ENCODE assay signal across 8 mouse cellular contexts in the genomic region with DNA sequence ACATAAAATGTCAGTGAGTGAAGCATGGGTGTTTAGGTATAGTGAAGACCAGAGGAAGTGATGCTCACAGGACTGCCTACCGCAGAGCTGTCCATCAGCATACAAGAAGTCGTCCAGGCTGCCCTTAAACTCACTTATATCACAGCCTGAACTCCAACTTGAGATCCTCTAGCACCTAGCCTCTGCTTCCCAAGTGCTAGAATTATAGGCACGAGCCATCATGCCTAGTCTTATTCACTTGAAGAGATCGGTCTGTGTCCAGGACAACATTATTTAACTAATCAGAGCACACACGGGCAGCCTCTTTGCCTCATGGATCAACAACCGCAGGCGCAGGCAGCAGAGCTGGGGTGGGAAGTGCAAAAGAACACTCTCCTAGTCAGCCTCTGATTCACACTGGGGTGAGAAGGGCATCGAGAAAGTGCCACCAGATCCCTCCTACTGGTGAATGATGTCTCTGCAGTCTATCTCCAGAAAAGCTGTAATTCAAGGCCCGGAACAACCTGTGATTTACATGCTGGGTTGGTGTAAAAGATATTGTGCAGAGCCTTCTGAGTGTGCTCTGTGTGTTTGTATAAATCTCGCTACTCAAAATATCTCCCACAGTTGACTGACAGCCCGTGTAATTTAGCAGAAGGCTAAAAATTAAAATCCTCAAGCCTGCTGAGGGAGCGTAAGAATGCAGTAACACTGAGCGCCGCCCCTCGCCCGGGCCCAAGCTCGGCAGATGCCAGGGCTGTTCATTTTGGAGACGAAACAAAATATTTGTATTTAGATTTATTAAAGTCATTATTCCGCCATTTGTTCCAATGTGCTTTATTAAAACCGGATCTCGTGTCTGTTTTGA.
DNase-seq lines count a peak whose midpoint lies in the region; ATAC-seq lines count a peak whose summit lies in the region.

No protein-coding gene starts in this region.

- DNase-seq in Muller cell, postnatal 12 days (ENCODE audit: inconsistent ontology term) = peak; percentile 62
- DNase-seq in cerebellum, adult 8-10 months = peak; percentile 60
- DNase-seq in frontal cortex, postnatal 10 days (ENCODE audit: low spot score in 2 of 2) = peak; percentile 49 to 52
- DNase-seq in left cerebral cortex, postnatal 25 days (ENCODE audit: low spot score in 2 of 2) = peak; percentile 67 to 78
- peak; percentile 81 for DNase-seq in mesoderm, embryonic 11.5 days (ENCODE audit: low read depth, low spot score)
- DNase-seq in right cerebral cortex, postnatal 4 days = peak; percentile 56
- DNase-seq in ovary, postnatal 36 days (ENCODE audit: low spot score) = no peak

- ATAC-seq in inflammation-experienced regulatory T-cells, adult 6 months = peak; percentile 72

- intact Hi-C loops in left cerebral cortex, postnatal 25 days (cut with DNase I) = loop anchor here (1.0 to 10.0 kb wide), 7 partner anchors 66 to 550 kb away; no protein-coding TSS in a partner anchor
